Mouse (Mus musculus) G1E (cell line): ENCODE measurements at regions not wholly inside any gene's neighbourhood (a gene's known extent, or its start where the extent isn't known, plus 50 kb on each side); places are given as distances from the start of the nearest gene placed in this dataset.

Experiments used
- CTCF ChIP-seq: IDR thresholded peaks from 2 replicates; pipeline ENCODE4 v1.5.1; 2012; ENCODE audit warnings: low read depth, low read length, inconsistent platforms, mixed read lengths
- POLR2AphosphoS5 ChIP-seq: IDR thresholded peaks from 2 replicates; pipeline ENCODE4 v1.6.1; 2012; ENCODE audit warnings: low read depth, low read length, inconsistent platforms; ENCODE audit not compliant: insufficient replicate concordance

DNA sequence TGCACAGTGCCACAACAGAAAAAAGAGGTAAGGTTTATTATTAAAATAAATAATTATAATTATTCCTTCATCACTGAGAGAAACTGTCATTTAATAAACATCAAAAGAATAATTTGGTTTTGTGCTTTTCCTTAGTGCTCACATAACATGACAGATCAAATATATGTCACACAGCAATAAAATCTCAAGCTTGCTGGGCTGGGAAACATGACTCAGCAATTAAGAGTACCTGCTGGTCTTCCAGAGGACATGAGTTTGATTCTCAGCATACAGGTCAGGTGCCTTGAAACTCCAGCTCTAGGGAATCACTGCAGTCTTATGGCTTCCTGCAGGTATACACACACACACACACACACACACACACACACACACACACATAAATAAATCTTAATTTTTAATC is 208.3 kb upstream of the Zfp770 start:
- no peak for TF ChIP-seq CTCF
- TF ChIP-seq POLR2AphosphoS5, result no peak
